Mouse (Mus musculus) megakaryocyte progenitor cell, adult 5-6 weeks (primary cell): Measurements from ENCODE around the gene Sema3f. TPM values are rescaled to one million over a fixed set of nuclear protein-coding genes. Genes with fewer than 3 reads are reported as not detected.

Experiments
- ATAC-seq: replicated peaks from 2 replicates; pipeline ENCODE4 v1.8.0; 2016; ENCODE audit warnings: mild to moderate bottlenecking, moderate TSS enrichment, inconsistent platforms; ENCODE audit not compliant: poor library complexity
- total RNA-seq, 2 experiments: library from RNA; stranded (forward) in 1 of 2; stranded (reverse) in 1 of 2; fragments of 157-497, 149-512 nt in 1 of 2; fragments of 200-1000 nt in 1 of 2; gene quantifications; 2 replicates each; pipeline versions ENCODE4 v1.2.3 to v1.2.4; 2015 to 2017

Gene Sema3f
- total RNA-seq (2015), result not detected in 2 replicates
- total RNA-seq (2017), result 1.00 TPM in 1 of 2 replicates, not detected in the other

DNA sequence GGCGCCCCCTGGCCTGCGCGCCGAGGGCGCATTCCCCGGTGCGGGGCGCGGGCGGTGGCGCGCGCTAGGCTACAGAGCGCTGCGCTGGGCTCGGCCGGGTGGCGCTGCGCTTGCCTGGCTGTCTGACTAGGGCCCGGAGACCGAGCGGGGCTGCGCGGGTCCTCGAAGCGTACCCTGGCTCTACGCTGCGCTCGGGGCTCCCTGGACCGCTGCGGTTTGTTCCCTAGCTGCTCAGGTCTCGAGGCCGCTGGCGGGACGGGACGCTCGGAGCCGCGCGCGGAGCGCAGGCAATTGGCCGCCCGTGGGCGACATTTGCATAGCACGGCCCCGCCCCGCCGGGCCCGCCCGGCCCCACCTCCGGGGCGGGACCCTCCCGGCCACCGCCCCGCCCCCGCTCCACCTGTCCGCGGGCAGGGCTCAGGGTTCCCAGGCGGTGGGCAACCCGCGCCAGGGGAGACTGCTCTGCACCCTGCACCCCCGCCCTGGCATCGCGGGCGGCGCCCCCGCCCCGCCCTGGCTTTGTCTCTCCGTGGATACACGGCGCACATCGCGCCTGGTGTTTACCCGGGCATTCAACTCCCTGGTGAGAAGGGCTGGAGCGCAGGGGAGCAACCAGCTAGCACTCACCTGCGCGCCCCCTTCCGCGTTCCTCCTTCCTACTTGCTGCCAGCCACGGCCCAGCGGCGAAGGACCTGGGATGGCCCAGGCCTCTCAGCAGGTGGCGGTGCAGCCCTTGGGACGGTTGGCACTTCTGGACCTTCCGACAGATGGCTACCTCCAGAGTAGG lies at the start of gene Sema3f:
Sema3f (minus strand) TSS at position 779 of the 787 bp plus-strand sequence.
- ATAC-seq, result peak; percentile 70

DNA sequence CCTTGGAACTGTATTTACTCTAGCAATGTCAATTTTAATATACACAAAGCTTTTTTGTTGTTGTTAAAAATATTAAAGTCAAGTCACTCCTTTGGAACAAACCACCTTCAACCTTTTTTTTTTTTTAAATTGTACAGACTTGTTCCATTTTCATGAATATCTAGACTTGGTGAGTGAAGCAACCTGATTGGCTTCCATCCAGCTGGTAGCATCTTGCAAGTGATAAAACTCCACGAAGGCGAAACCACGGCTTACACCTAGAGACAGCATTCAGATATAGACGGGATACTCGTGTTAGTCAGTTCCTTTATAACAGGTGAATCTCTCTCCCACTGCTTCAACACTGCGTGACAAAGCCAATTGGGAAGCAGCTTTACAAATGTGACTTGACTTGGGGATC lies 49.3 kb upstream of the Sema3f start:
- ATAC-seq, result no peak

DNA sequence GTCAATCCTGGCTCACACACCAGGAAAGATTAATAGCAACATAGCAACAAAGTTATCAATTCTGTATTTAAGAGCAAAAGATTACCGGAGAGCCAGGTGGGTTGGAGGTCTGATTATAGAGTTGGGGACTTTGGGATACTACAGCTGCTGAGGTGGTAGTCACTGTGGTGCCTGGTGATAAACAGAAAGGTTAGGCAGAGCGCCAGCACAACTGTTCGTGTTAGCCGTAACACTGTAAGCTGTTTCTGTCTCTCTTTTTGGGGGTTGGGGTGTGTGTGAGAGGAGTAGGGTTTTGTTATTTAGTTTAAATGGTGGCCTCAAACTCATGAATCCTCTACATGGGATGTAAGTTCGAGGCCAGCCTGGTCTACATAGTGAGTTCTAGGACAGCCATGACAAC lies 40.1 kb upstream of the Sema3f start:
- peak; percentile 69 for ATAC-seq

DNA sequence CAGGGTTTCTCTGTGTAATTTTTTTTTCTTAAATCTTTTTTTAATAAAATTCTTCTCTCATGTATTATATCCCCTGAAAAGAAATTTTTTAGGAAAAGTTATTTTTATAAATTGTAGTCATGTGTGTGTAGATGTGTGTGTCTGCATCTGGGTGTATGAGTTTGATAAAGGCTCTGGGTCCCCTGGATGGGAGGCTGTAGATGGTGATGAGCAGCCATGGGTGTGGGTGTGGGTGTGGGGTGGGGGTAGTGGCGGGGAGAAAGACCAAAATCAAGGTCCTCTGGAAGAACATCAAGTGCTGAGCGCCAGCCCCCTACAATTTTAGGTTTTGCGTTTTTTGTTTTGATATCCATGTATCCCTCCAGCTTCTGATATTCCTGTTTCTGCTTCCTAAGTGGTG lies 37.8 kb upstream of the Sema3f start:
- no peak for ATAC-seq

DNA sequence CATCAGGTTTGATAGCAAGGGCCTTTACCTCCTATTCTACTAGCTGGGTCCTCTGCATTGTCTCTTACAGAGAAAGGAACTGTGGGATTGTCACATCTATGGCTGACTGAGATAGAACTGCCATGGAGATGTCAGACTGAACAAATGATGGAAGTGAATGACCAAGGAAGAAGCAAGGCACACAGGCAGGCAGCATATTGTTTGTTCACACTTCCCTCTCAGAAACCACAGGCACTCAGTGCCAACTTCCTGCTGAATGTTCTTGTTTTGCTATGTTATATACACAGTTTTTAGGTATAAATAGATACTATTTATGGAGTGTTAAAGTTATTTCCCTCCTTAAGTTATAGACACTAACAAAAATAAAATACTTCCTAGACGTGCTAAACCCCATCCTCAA lies 37.0 kb upstream of the Sema3f start:
- ATAC-seq, result peak; percentile 42; the same call in 1 of the 2 replicates

DNA sequence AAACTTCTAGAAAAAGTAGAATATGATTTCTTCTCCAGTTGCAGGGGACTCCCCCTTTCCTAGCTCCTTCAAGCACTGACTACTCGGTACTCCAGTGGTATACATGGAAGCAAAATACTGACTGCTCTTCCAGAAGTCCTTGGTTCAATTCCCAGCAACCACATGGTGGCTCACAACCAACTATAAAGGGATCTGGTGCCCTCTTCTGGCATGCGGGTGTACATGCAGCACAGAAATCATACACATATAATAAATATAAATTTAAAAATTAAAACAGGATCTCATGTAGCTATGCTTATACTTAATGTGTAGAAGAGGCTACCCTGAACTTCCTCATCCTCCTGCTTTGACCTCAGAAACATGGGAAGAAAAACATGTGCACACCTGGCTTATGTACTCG lies 36.4 kb upstream of the Sema3f start:
- no peak for ATAC-seq

DNA sequence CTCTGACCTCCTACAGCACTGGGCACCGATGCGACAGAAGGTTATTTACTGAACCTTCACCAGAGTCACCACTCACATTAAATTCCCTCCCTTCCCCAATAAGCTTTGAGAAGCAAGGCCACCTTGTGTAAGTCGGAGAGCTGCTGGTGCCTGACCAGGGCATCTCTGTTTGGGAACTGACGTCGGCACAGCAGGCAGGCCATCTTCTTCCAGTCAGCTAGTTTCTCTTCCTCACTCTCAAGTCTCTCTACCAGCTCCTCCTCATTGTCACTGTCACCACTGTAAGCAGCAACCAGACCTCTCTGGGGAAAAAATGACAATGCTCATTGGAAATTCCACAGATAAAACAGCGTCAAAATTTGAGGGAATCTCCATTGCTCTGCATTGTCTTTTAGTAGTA lies 33.8 kb upstream of the Sema3f start:
- no peak for ATAC-seq

DNA sequence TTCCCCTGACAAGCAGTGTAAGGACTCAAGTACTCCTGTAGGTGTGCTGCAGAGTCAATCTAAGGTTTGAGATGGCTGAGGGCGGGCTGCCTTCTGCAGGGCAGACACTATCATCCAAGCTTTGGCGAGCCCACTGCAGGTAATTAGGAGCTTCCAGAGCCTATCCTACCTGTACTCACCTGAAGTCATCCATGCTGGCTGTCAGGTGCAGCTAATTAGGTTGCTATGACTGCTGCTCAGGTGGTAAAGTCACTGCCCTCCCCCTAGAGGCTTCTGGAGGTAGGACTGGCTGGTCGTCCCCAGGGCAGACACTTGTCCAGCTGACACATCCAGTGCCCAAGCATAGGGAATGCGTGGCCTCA lies 28.5 kb upstream of the Sema3f start:
- peak; percentile 61 for ATAC-seq

DNA sequence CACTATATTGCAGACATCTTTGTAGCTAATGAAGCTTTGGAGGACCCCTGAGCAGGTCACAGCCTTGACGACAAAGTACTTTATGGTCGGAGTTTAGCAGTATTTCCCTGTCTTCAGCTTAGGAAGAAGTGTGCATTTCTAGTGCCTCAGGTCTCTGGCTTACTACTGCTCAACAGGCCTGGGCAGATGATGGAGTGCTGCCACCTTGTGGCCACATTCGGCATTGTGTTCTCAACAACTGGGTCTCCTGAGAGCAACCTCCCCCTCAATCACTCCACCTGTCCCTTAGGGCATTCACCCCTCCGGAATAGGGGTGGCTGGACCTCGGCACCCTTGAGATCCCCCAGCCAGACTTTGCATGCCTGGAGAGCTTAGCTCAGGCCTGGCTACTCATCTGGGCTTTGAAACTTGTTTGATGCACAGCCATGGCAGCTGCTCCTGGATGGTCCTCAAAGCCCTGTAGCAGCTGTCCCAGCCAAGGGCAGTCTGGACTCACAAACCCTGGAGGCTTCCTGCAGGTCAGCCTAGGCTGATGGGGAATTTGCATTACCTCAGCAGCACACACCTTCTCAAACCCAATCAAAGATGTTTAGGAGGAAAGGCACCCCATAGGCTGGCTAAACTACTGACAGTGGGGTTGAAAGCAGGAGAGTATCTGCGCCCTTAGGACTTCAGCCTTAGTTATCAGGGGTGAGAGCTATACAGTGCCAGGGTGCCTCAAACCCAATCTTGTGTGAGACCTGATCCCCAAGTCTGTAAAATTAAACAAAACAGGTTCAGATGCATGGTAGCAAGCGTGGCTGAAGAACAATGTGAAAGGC lies 28.0 kb upstream of the Sema3f start:
- ATAC-seq, result peak; percentile 68

DNA sequence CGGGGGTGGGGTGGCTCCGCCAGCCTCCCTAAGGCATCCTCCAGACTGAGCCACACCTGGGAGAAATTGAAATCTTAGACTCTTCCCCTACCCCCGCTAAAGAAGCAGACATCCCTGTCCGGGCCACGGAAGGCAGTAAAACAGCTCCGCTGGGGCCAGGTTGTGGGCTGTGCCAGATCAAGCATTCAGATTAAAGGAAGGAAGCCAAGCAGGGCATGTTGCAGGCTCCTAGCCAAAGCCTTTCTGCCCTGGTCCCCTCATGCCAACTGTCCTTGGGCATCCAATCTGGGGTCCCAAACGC lies 25.9 kb upstream of the Sema3f start:
- ATAC-seq, result no peak

DNA sequence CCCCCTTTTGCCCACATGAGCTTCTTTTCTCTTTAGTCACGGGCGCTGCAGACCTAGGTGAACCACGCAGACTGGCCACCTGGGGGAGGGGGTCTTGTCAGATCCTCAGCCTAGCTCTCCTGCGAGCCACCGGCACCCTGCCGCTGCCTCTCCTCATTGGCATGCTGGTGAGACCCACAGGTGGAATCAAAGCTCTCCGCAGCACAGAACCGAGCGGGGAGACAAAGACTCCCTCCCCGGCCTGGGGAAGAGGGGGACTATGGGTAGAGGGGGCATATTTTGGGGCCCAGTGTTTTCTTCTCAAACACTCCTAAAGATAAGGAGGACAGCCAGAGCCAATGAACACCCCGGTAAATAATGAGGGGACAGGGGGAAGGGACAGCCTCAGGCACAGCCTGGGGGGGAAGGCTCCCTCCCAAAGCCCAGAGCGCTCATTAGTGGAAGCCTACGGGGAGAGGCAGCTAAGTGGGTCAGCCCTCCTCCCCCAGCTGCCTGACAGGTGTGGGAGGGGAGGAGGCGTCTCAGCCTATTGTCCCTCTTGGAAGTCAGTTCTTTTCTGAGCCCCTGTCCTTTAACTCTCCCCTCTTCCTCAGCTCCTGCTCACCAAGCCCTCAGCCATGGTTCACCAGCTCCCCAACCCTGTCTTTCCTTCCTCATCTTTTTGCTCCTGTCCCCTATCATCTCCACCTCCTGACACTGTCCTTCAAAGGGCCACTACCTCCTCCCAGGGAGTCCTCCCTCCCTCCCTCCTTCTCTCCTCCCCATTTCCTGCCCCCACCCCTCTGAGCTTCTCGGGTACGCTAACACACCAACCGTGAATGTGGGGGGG lies 25.3 kb upstream of the Sema3f start:
- no peak for ATAC-seq

DNA sequence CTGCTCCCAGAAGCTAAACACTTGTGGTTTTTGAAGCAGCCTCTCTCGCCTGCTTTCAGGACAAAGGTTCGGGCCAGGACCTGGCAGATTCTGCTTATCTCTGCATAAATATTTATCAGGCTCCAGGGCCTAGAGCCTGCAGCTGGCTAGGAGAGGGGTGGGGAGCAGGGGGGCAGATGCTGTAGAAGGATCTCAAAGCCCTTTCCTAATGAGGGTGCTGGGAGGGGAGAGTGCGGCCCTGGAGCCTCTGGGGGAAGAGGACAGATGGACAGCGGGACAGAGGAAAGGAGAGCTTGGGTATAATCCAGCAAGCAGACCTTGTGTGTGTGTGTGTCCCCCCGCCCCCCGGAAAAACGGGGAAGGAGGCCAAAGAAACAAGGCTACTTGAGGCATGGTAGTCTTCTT lies 24.3 kb upstream of the Sema3f start:
- no peak for ATAC-seq

DNA sequence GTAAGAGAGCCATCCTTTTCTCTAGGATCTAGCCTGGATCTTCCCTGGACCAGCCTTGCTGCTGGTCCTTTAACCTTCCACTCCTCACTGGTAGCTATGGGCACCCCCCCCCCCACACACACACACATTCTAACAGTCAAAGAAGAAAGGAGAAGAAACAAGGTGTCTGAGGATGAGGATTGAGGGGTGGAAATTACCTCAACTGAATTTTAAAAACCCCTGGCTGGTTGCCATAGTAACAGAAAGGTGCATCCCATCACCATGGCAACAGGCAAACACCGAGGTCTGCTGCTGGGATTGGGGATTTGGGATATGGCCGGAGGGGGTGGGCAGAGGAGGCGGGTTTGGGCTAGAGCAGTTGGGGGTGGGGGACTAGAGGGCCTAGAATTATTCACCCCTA lies 19.4 kb upstream of the Sema3f start:
- no peak for ATAC-seq

DNA sequence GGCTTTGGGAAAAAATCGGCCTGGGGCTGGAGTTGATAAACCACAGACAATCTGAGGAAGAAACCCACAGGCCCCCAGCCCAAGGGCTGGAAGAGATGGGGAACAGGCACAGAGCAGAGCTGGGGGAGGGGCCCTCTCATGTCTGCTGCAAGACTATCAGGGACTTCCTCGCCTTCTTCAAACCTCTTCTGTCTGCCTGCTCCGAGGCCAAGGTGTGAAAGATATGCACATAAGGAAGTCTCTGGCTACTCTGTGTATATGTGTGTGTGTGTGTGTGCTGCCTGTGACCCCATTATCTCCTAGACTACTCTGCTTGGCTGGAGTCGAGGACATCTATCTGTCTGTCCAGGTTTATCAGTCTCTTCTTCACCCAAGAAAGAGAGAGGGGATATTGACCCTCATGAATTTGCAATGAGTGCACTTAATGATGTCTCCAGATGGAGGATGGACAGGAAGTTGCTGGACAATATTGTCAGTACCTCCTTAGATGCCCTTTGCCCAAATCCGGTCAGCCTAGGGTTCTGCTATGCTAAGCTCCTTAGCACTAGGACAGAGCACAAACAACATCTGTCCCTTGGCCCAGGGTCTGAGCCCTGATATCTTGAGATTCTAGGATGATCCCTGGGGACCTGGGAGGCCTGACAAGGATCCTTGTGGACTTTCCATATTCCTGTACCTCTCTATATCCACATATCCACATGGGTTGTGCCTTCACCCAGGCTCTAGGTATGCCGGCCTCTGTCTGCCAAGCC lies 18.8 kb upstream of the Sema3f start:
- ATAC-seq, result no peak

DNA sequence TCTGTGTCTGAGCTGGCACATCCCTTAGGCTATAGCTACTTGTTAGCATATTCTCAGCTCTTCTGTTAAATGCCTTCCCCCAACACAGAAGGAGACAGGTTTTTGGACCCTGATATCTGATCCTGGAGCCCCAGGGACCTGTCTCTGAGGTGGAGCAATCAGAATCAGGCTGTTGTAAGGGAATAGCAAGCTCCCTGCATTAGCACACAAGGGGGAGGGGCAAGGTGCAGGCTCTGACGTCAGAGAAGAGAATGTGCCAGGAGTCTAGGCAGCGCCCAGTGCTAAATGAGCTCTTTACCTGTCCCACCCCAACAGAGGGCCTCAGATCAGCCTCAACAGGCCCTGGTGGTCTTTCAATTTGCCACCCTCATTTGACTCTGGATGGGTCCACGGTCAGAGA lies 16.8 kb upstream of the Sema3f start:
- ATAC-seq, result no peak

DNA sequence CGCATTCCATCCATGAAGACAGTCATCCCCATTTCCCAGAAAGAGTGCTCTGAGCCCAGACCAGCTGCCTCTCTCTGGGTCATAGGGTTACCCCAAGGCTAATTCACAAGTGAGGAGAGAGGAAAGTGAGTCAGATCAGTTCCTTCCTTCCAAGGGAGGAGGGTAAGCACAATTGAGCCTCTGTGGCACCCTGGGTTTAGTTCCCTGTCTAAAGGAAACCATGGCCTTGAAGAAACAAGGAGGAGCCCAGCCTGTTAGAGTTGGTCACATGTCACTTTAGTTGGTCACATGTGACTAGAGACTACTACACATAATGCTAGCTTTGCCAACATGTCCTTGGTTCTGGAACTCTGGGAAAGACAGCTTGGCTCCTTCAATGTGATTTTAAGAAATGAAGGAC lies 14.5 kb upstream of the Sema3f start:
- ATAC-seq, result peak; percentile 29

DNA sequence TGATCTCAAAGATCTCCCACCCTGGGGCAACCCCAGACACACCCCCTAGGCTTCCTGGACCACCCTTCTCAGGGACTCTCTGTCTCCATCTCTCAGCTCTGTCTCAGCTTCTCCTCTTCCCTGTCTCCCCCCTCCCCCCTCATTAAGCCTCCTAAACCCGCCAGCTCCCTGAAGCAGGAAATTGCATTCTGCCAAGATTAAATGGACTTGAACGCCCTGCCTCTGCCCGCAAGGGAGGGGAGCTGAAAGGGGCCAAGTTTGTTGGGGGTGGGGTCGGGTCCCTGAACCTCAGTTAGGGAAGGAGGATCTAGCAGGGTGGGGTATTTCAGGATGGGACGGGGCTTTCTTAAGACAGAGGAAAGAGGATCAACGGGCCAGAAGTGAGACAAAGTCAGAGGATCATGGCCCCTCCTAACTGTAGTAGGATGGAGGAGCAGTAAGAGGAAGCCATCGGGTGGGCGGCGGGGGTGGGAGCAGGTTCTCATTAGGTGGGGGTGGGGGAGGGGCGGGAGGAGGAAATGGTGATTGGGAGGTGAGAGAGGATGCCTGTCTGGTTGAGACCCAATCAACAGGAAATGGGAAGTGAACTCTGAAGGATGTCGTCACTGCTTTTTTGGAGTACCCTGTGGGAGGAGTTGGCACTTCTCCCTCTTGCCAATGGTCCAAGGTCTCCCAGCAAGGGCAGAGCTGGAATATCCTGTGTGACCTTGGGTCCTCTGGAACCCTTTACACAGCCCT lies 13.7 kb upstream of the Sema3f start:
- peak; percentile 38 for ATAC-seq

DNA sequence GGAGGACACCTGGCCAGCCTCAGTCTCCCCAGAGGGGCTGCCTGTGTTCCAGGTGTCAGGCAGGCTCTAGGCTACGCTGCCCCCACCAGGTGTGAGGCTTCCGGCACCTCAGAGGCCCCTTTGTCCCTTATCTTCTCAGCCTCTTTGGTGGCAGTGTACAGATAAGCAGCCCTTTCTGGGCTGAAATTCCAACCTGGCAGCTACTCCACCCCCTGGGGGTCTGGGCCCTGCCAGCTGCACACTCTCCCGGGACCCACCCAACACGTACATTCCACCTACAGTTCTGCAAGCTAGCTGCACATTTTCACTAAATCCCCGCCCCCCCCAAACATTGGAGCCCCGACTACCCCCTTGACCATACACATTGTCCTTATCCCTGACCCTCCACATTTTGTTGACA lies 13.0 kb upstream of the Sema3f start:
- no peak for ATAC-seq

DNA sequence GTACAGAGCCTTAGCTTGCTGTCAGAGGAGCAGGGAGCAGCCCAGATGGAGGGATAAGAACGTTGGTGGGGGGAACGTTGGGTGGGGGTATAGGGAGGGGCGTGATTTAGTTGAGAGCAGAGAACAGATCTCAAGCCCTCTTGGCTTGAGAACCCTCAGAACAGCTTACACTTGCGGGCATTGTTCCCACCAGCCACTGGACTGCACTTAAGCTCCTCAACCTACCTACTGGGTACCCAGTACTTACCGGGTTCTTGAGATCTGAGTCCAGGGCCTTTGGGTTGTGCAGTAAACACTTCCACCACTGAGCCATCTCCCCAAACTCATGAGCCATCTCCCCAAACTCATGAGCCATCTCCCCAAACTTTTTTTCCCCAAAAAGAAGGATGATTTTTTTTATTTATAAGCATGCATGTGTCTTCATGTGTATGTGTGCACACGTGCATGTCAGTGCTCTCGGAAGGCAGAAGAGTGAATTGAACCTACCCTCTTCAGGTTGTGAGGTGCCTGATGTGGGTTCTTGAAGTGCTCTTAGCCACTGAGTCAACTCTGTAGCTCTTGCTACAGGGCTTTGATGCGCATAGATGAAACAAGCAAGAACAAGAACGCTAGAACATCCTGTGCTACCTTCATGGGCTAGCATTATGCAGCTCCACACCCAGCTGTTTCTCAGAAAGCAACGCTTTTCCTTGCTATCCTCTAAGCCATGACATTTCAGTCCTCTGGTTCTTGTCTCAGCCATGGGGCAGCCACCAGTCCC lies 8.7 kb upstream of the Sema3f start:
- no peak for ATAC-seq
